Mouse (Mus musculus) gastrocnemius, postnatal 14 days (tissue): ENCODE measurements around the gene Gm7173. TPM values are rescaled to one million over a fixed set of nuclear protein-coding genes. Genes with fewer than 3 reads are reported as not detected.

Experiments
- DNase-seq: peaks from one replicate; pipeline ENCODE4 v3.0.0; 2021; ENCODE audit warnings: mixed read lengths
- intact Hi-C: fragments of 180-260 bp; cut with DNase I; formaldehyde crosslinking; loops from one replicate; pipeline ENCODE4 v1.15.1; 2025; ENCODE audit warnings: low total_unique reads
- long read RNA-seq, 2 experiments: library from polyadenylated mRNA; stranded (forward); transcript quantifications; one replicate each; pipeline ENCODE4 v2.0.0; 2021
- total RNA-seq, 2 experiments: library from RNA; stranded (reverse); gene quantifications; 2 replicates each; pipeline ENCODE4 v1.2.3; 2021

The Gm7173 gene
- total RNA-seq: under 1 TPM; 0.02 to 0.13 TPM
- long read RNA-seq, experiment 1: 0 reads
- long read RNA-seq, experiment 2: 0 reads

- intact Hi-C loops: no loop called here
- DNase-seq: peak; percentile 7
These were observed at the start of gene Gm7173 for GRCm38 (mm10) chrX:79516977-79517645. Gene Gm7173 (minus strand): TSS chrX:79517285.

GRCm38 (mm10) chrX:79517646-79518016, 546 bp upstream of the Gm7173 start:
- DNase-seq: no peak
- intact Hi-C loops: no loop called here

- intact Hi-C loops: no loop called here
- no peak for DNase-seq
These were observed 200.3 kb downstream of the Gm7173 start for GRCm38 (mm10) chrX:79316790-79317189.

Other genes starting within 250 kb of the Gm7173 start
- not detected for gene Mageb16, start 154.2 kb upstream of the Gm7173 start, total RNA-seq